Mouse (Mus musculus) heart, embryonic 14.5 days (tissue): ENCODE data around the gene Fgfr2. TPM values are rescaled to one million over a fixed set of nuclear protein-coding genes. Genes with fewer than 3 reads are reported as not detected.

Source experiments
- ATAC-seq: fragments of 200-750 bp; cut with Nextera tagmentation; 2 replicates; pipeline ENCODE4 v1.8.0; 2017; ENCODE audit warnings: low read depth, moderate TSS enrichment; ENCODE audit not compliant: insufficient number of reproducible peaks, insufficient read depth, low FRiP score
- H3K27ac ChIP-seq, 2 experiments: fragments of 200-500 bp in 1 of 2; fragments of 300-500 bp in 1 of 2; sonication (generic) in 1 of 2; replicated peaks in 1 of 2; 2 replicates each; pipeline ENCODE4 v1.5.1; 2012 to 2014; ENCODE audit warnings: low read depth in 2 of 2, low read length in 2 of 2, control low read depth in 1 of 2, mild to moderate bottlenecking in 1 of 2, mixed read lengths in 1 of 2; ENCODE audit not compliant: control insufficient read depth in 1 of 2, insufficient read depth in 1 of 2
- H3K27me3 ChIP-seq: fragments of 300-500 bp; sonication (generic); 2 replicates; pipeline ENCODE4 v1.6.1; 2014; ENCODE audit warnings: mild to moderate bottlenecking, low read length, control low read depth; ENCODE audit not compliant: control insufficient read depth, insufficient read depth
- H3K36me3 ChIP-seq: fragments of 300-500 bp; sonication (generic); 2 replicates; pipeline ENCODE4 v1.6.1; 2014; ENCODE audit warnings: mild to moderate bottlenecking, control low read depth, low read length, mixed read lengths; ENCODE audit not compliant: control insufficient read depth, insufficient read depth
- H3K4me1 ChIP-seq, 2 experiments: fragments of 200-500 bp in 1 of 2; fragments of 300-500 bp in 1 of 2; sonication (generic) in 1 of 2; 2 replicates each; pipeline ENCODE4 v1.6.1; 2012 to 2014; ENCODE audit warnings: low read length in 2 of 2, control low read depth in 1 of 2, mixed read lengths in 1 of 2; ENCODE audit not compliant: control insufficient read depth in 2 of 2, insufficient read depth in 2 of 2
- H3K4me2 ChIP-seq: fragments of 300-500 bp; sonication (generic); 2 replicates; pipeline ENCODE4 v1.6.1; 2014; ENCODE audit warnings: mild to moderate bottlenecking, low read length
- H3K4me3 ChIP-seq, 2 experiments: fragments of 200-500 bp in 1 of 2; fragments of 300-500 bp in 1 of 2; sonication (generic) in 1 of 2; 2 replicates each; pipeline ENCODE4 v1.5.1; 2012 to 2014; ENCODE audit warnings: low read length in 2 of 2, mild to moderate bottlenecking in 2 of 2, control low read depth in 1 of 2, low read depth in 1 of 2, moderate library complexity in 1 of 2; ENCODE audit not compliant: control insufficient read depth in 1 of 2, insufficient read depth in 1 of 2
- H3K9ac ChIP-seq: fragments of 300-500 bp; sonication (generic); 2 replicates; pipeline ENCODE4 v1.6.1; 2014; ENCODE audit warnings: mild to moderate bottlenecking, low read length
- H3K9me3 ChIP-seq: fragments of 300-500 bp; sonication (generic); 2 replicates; pipeline ENCODE4 v1.6.1; 2016; ENCODE audit warnings: low read length, control low read depth; ENCODE audit not compliant: control insufficient read depth
- WGBS: fragments of 180-500 bp; shearing (Covaris S2); extraction: QIAGEN DNeasy Blood & Tissue Kit; methylation state at CpG from one replicate; pipeline ENCODE4 v1.1.7; 2014; 5-methylcytosine and 5-hydroxymethylcytosine counted together
- polyA plus RNA-seq: library from polyadenylated mRNA; unstranded; fragments of >200 nt; fragmentation: Nextera tagmentation; extraction: Ambion mirVana; gene quantifications from 2 replicates; pipeline ENCODE4 v1.2.1, GENCODE M21; 2014

Fgfr2 gene
- 20.5 and 22.4 TPM in 2 replicates for polyA plus RNA-seq

GRCm38 (mm10) chr7:133123244-133123998, at the start of gene Fgfr2:
Gene Fgfr2, minus strand, starts transcription at chr7:133123350.
- Histone ChIP-seq H3K9me3 (peaks cover under 1% of the 10 kb centered on the region; the same call in 1 of the 2 replicates), H3K4me3 (peak within 1 kb of the TSS; percentile 93 to 96), H3K36me3 (no peaks in the 10 kb centered on the region), H3K9ac (peak within 1 kb of the TSS; percentile 98), H3K4me2 (peak within 1 kb of the TSS; percentile 95), H3K27ac (peak within 1 kb of the TSS; percentile 99 to 100), H3K27me3 (no peaks in the 10 kb centered on the region), H3K4me1 (peaks cover 11 to 30% of the 10 kb centered on the region in 2 experiments)
- WGBS, result under 1% methylated on average over 32 of the region's 53 CpGs
- peak; percentile 64 for ATAC-seq

DNA sequence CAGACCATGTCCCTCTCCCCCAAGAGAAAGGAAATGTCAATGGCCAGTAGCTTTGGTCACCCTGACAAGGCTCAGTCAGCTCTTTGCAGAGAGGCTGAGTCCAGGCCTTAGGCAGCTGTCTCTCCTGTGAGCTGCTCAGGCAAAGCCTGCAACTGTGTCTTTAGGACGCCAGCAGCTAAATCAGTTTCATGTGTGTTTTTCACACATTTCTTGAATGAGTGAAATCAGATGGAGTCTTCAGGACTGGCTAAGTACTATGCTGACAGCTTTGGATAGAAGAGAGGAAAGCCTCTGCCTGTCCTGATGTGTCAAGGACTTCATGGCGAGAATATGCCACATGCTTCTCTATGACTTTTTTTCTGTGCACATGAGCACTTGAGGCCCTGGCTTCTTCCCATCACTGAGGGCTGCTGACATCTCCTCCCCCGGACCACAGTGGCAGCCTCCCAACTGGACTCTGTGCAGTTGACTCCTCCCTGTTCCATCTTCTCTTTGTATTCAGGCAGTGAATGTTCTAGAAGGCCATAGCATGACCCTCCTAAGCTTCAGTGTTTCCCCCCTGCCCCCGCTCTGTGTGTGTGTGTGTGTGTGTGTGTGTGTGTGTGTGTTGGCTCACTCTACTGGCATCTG, 48.4 kb upstream of the Fgfr2 start:
- Histone ChIP-seq H3K36me3 (no peaks in the 10 kb centered on the region), H3K27me3 (no peaks in the 10 kb centered on the region), H3K9me3 (no peaks in the 10 kb centered on the region), H3K4me2 (no peak overlapping the region), H3K4me3 (no peak overlapping the region), H3K27ac (0 out of 4 replicates have a peak overlapping the region, but pooled peaks of 1 of the 2 experiments have one; percentile 14), H3K4me1 (peaks cover 6% of the 10 kb centered on the region in 2 experiments), H3K9ac (no peak overlapping the region)
- WGBS, result 45% methylated on average over 4 of the region's 4 CpGs
- ATAC-seq, result no peak

GRCm38 (mm10) chr7:133168928-133169327, 45.8 kb upstream of the Fgfr2 start:
- 97% methylated on average over 3 of the region's 3 CpGs for WGBS
- Histone ChIP-seq H3K9me3 (no peaks in the 10 kb centered on the region), H3K27me3 (no peaks in the 10 kb centered on the region), H3K27ac (no peak overlapping the region), H3K9ac (no peak overlapping the region), H3K4me1 (peaks cover 3% of the 10 kb centered on the region in 2 experiments; a peak in 2 of 4 replicates), H3K36me3 (no peaks in the 10 kb centered on the region), H3K4me2 (no peak overlapping the region), H3K4me3 (no peak overlapping the region)
- ATAC-seq, result no peak

GRCm38 (mm10) chr7:133167903-133168302, 44.8 kb upstream of the Fgfr2 start:
- H3K27ac ChIP-seq, result no peak overlapping the region
- no peak overlapping the region for H3K4me2 ChIP-seq
- no peaks in the 10 kb centered on the region for H3K36me3 ChIP-seq
- H3K27me3 ChIP-seq, result no peaks in the 10 kb centered on the region
- 79% methylated on average over 2 of the region's 2 CpGs for WGBS
- no peak for ATAC-seq
- H3K9ac ChIP-seq, result no peak overlapping the region
- no peak overlapping the region for H3K4me3 ChIP-seq
- peaks cover 3% of the 10 kb centered on the region in 2 experiments; a peak in 2 of 4 replicates for H3K4me1 ChIP-seq
- no peaks in the 10 kb centered on the region for H3K9me3 ChIP-seq

DNA sequence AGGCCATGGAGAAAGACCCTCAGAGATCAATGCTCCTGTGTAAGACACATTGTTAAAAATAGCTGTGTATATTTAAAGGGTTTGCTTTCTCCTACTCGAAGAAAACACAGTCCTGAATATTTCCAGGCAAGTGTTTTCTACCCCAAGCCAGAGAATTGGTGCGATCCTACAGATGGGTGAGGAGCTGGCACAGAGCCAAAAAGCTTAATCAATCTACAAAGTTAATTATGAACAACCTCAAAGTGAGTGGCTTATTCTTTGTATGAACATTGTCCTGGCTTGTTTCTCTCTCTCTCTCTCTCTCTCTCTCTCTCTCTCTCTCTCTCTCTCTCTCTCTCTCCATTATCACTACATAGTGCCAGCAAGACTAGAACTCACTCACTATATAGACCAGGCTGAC, 41.6 kb upstream of the Fgfr2 start:
- no peak for ATAC-seq
- WGBS, result 40% methylated on average over 2 of the region's 2 CpGs

DNA sequence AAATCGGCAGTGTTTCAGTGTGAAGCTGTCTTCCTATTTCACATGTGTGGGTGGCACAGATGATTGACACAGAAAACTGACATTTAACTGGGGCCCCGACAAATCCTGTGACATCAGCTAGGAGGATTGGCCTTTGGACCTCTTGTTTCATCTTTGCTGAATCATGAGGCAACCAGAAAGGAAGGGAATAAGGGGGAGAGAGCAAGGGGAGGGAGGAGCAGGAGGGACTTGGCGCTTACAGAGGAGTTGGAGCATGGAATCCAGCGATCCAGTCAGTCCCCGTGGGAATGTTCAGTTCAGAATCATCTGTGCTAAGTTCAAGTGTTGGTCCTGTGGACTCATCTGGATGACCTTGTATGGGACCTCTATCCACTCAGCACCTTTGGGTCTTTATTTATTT, 39.9 kb upstream of the Fgfr2 start:
- no peak overlapping the region for H3K27ac ChIP-seq
- H3K4me2 ChIP-seq, result no peak overlapping the region
- WGBS, result 66% methylated on average over 5 of the region's 5 CpGs
- H3K27me3 ChIP-seq, result no peaks in the 10 kb centered on the region
- H3K4me1 ChIP-seq, result peaks cover 0 to 2% of the 10 kb centered on the region in 2 experiments; a peak in 1 of 4 replicates
- no peak for ATAC-seq
- no peaks in the 10 kb centered on the region for H3K36me3 ChIP-seq
- no peaks in the 10 kb centered on the region for H3K9me3 ChIP-seq
- H3K9ac ChIP-seq, result no peak overlapping the region
- H3K4me3 ChIP-seq, result no peak overlapping the region

More for the DNA sequence above, 41.6 kb upstream of the Fgfr2 start:
- H3K9ac ChIP-seq, result no peak overlapping the region
- no peak overlapping the region for H3K27ac ChIP-seq
- no peaks in the 10 kb centered on the region for H3K27me3 ChIP-seq
- no peaks in the 10 kb centered on the region for H3K36me3 ChIP-seq
- peaks cover 0 to 2% of the 10 kb centered on the region in 2 experiments; a peak in 1 of 4 replicates for H3K4me1 ChIP-seq
- no peak overlapping the region for H3K4me2 ChIP-seq
- no peak overlapping the region for H3K4me3 ChIP-seq
- H3K9me3 ChIP-seq, result no peaks in the 10 kb centered on the region

- ATAC-seq, result no peak
- Histone ChIP-seq H3K9ac (no peak overlapping the region), H3K4me2 (no peak overlapping the region), H3K9me3 (no peaks in the 10 kb centered on the region), H3K27me3 (no peaks in the 10 kb centered on the region), H3K4me3 (no peak overlapping the region), H3K27ac (no peak overlapping the region), H3K36me3 (no peaks in the 10 kb centered on the region), H3K4me1 (peaks cover 0 to 2% of the 10 kb centered on the region in 2 experiments; a peak in 1 of 4 replicates)
- WGBS, result 48% methylated on average over 2 of the region's 2 CpGs
These were observed 39.0 kb upstream of the Fgfr2 start for GRCm38 (mm10) chr7:133162131-133162530.
